20 mouse cellular contexts compared by ENCODE assay signal in genomic region chr10:68818065-68818759, GRCm38 (mm10).
A peak's percentile ranks its signal among the peaks of the same experiment; 100 is the strongest.
DNase-seq lines count a peak whose midpoint lies in the region; ATAC-seq lines count a peak whose summit lies in the region.
"Had no signal": no experiment of that assay in that cellular context is flagged by ENCODE, and none has a peak within 500 bp of the region (broad histone marks: within the 10 kb centered on the region; RNA-seq: fewer than 3 reads in every experiment).

No protein-coding gene starts in this region.

- no peak overlapping the region for H3K9ac ChIP-seq in limb, embryonic 13.5 days
- no peak overlapping the region for H3K9ac ChIP-seq in embryonic facial prominence, embryonic 15.5 days
- H3K9ac ChIP-seq in limb, embryonic 15.5 days, result no peak overlapping the region
- H3K9ac ChIP-seq: forebrain, embryonic 12.5 days had no signal

- peaks cover 8% of the 10 kb centered on the region; the same call in 1 of the 2 replicates for H3K4me1 ChIP-seq in limb, embryonic 13.5 days
- 0 out of 2 replicates have a peak, but pooled peaks cover 2% of the 10 kb centered on the region for H3K4me1 ChIP-seq in limb, embryonic 10.5 days
- 0 out of 2 replicates have a peak, but pooled peaks cover 4% of the 10 kb centered on the region for H3K4me1 ChIP-seq in embryonic facial prominence, embryonic 15.5 days
- no peaks in the 10 kb centered on the region for H3K4me1 ChIP-seq in limb, embryonic 15.5 days
- H3K4me1 ChIP-seq: forebrain, embryonic 10.5 days; forebrain, embryonic 12.5 days had no signal

- H3K27me3 ChIP-seq in limb, embryonic 13.5 days, result no peaks in the 10 kb centered on the region
- no peaks in the 10 kb centered on the region for H3K27me3 ChIP-seq in limb, embryonic 10.5 days (ENCODE audit: low read depth, poor library complexity, severe bottlenecking)
- H3K27me3 ChIP-seq in embryonic facial prominence, embryonic 15.5 days, result no peaks in the 10 kb centered on the region
- no peaks in the 10 kb centered on the region for H3K27me3 ChIP-seq in limb, embryonic 15.5 days
- H3K27me3 ChIP-seq: forebrain, embryonic 12.5 days had no signal

- WGBS in limb, embryonic 13.5 days, result 50% methylated on average over 10 of the region's 10 CpGs
- WGBS in limb, embryonic 10.5 days, result 82% methylated on average over 10 of the region's 10 CpGs
- 48% methylated on average over 10 of the region's 10 CpGs for WGBS in embryonic facial prominence, embryonic 15.5 days
- 44% methylated on average over 10 of the region's 10 CpGs for WGBS in limb, embryonic 15.5 days

- peak; percentile 61; the same call in 1 of the 2 replicates for ATAC-seq in limb, embryonic 13.5 days (ENCODE audit: low FRiP score, low read depth)
- no peak for ATAC-seq in embryonic facial prominence, embryonic 15.5 days (ENCODE audit: insufficient number of reproducible peaks, low FRiP score, low TSS enrichment, low read depth)
- no peak for ATAC-seq in limb, embryonic 15.5 days (ENCODE audit: insufficient number of reproducible peaks, low FRiP score, low TSS enrichment, low read depth)
- ATAC-seq: forebrain, embryonic 14.5 days; forebrain, embryonic 16.5 days had no signal

- no peak for DNase-seq in limb, embryonic 10.5 days (ENCODE audit: low spot score)
- DNase-seq in forelimb bud, embryonic 11.5 days (ENCODE audit: low read depth, low spot score), result peak; percentile 21
- no peak for DNase-seq in cerebellum, adult 8-10 months
- no peak for DNase-seq in left cerebral cortex, adult 18-20 months (ENCODE audit: low spot score in 2 of 2)
- DNase-seq: adrenal gland, adult 2 months; adrenal gland, postnatal 10 days; adrenal gland, postnatal 25 days; cerebellum, adult 11 months; cerebellum, adult 18-20 months; cerebellum, adult 9-10 months; cerebellum, postnatal 10 days; cerebellum, postnatal 25 days had no signal

- no peaks in the 10 kb centered on the region for H3K36me3 ChIP-seq in limb, embryonic 13.5 days
- H3K36me3 ChIP-seq in limb, embryonic 10.5 days, result no peaks in the 10 kb centered on the region
- no peaks in the 10 kb centered on the region for H3K36me3 ChIP-seq in embryonic facial prominence, embryonic 15.5 days
- H3K36me3 ChIP-seq in limb, embryonic 15.5 days, result no peaks in the 10 kb centered on the region
- H3K36me3 ChIP-seq: forebrain, embryonic 10.5 days; forebrain, embryonic 12.5 days had no signal

- no peak overlapping the region for H3K27ac ChIP-seq in limb, embryonic 13.5 days
- no peak overlapping the region for H3K27ac ChIP-seq in limb, embryonic 10.5 days
- peak overlapping the region; percentile 44; the same call in 1 of the 2 replicates for H3K27ac ChIP-seq in embryonic facial prominence, embryonic 15.5 days (replicated peaks)
- peak overlapping the region; percentile 47 for H3K27ac ChIP-seq in limb, embryonic 15.5 days
- H3K27ac ChIP-seq: forebrain, embryonic 10.5 days; forebrain, embryonic 12.5 days had no signal

- no peak overlapping the region for H3K4me2 ChIP-seq in limb, embryonic 13.5 days (replicated peaks)
- no peak overlapping the region for H3K4me2 ChIP-seq in embryonic facial prominence, embryonic 15.5 days (replicated peaks)
- no peak overlapping the region for H3K4me2 ChIP-seq in limb, embryonic 15.5 days
- H3K4me2 ChIP-seq: forebrain, embryonic 12.5 days had no signal

- H3K9me3 ChIP-seq in limb, embryonic 13.5 days, result no peaks in the 10 kb centered on the region
- H3K9me3 ChIP-seq in limb, embryonic 10.5 days (replicated peaks), result no peaks in the 10 kb centered on the region
- no peaks in the 10 kb centered on the region for H3K9me3 ChIP-seq in embryonic facial prominence, embryonic 15.5 days (replicated peaks)
- no peaks in the 10 kb centered on the region for H3K9me3 ChIP-seq in limb, embryonic 15.5 days
- H3K9me3 ChIP-seq: forebrain, embryonic 10.5 days; forebrain, embryonic 12.5 days had no signal

- no peak overlapping the region for H3K4me3 ChIP-seq in limb, embryonic 13.5 days
- no peak overlapping the region for H3K4me3 ChIP-seq in limb, embryonic 10.5 days
- H3K4me3 ChIP-seq in embryonic facial prominence, embryonic 15.5 days (replicated peaks), result no peak overlapping the region
- no peak overlapping the region for H3K4me3 ChIP-seq in limb, embryonic 15.5 days
- H3K4me3 ChIP-seq: erythroblast, embryonic 14.5 days; forebrain, embryonic 10.5 days; forebrain, embryonic 12.5 days had no signal

Comparison
In these comparisons a context has a peak if more than half of its experiments do, and no peak if none do; other contexts are left out.
1. H3K27ac ChIP-seq: peak in embryonic facial prominence, embryonic 15.5 days (single experiment) and limb, embryonic 15.5 days (single experiment); none in limb, embryonic 13.5 days (single experiment) and limb, embryonic 10.5 days (single experiment).